Mouse (Mus musculus): ENCODE data around the gene Prr5l.
A peak's percentile ranks its signal among the peaks of the same experiment; 100 is the strongest.

The Prr5l gene

DNA sequence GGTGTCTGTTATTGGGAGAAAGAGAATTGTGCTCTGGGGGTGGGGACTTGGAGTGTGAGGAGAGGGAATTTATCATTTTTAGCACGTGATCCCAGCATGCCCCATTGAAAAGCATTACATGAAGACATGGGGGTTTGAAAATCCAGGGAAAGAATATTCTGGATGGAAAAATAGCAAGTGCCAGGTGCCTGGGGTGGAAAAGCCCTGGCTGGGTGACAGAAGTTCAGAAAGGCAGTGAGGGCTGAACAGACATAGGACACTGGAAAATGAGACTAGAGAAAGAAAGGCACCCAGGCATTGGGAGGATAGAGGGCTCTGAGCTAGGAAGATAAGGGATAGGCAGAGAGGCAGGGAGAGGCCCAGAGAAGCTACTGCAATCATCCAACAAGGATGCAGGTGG is 62.0 kb downstream of the Prr5l start:
- no peak for DNase-seq

DNA sequence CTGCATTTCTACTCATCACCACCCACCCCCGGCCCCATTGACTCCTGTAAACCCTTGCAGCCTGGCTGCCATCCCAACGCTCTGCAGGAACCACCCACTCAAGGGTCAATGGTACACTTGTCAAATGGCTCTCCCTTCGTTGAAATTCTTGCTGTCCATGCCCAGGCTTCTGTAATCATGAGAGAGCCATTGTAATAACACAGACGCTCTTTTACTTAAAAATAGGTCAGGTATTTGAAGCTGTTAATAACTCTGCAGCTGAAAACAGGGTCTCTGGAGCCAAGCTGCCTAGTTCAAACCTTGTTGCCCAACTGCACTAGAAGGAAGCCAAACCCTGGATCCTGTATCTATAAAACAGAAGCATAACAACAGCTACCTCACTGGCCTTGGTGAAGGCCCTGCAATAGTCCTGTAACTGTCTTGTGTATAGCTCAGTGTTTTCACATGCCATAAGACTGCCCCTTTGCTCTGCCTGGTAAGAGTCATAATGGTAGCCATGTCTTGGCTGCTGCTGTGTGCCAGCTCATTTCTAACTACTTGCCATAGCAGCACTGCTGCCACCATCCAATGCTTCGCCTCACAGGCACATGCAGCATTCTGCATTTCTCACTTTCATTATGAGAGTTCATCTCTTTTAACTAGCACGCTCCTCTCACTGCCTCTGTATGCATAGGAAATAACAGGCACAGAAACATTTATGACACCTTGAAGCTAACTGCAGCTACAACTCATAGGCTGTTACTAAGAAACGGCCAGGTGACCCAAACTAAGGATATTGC is 63.7 kb downstream of the Prr5l start:
- DNase-seq = no peak

- DNase-seq = no peak
These were observed 66.0 kb downstream of the Prr5l start for GRCm38 (mm10) chr2:101816646-101817308.

GRCm38 (mm10) chr2:101815250-101815934 is 67.4 kb downstream of the Prr5l start:
- DNase-seq = no peak

DNA sequence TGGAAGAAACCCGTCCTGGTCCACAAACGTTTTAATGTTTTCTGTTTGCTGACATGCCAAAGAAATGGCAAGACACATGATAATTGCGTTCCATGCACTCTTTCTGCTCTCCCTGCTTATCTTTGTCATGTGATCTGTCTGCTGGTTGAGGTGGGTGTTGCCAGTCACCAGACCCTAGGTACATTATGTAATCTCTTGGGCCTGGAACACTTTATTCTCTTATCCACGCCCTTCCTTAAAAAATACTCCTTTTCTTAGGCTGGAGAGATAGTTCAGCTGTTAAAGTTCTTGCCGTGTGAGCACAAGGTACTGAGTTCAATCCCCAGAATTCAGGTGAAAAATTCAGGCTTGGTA is 68.6 kb downstream of the Prr5l start:
- no peak for DNase-seq

DNA sequence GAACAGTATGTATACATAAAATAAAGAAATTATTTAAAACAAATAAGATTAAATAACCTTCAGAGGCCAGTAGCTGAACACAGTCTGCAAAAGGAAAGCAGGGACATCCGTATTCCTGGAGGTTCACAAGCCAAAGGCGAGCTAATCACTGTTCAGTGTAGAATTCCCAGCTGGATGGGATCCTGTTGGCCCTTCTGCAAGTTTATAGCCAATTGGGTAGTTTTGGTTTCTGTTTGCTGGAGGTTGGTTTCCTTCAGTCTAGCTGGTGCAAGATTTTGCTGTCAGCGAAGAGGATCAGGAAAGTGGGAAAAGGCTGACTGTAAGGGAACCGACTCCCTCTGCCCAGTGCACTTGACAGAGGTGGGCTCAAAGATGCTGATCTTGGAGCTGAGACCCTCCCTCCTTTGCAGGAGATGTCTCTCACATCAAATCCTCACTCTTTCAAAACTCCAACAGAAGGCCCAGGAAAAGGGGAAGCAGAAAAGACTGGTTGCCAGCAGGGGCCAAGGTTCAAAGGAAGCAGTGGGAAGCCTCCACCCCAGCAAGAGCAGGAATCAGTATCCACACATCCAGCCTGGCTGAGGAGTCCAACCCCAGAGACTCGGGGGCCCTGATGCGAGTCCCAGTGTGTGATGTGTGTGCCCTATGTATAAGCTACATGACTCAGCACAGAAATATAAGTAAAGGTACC is 69.1 kb downstream of the Prr5l start:
- no peak for DNase-seq

GRCm38 (mm10) chr2:101811925-101812324 is 70.9 kb downstream of the Prr5l start:
- DNase-seq = no peak

DNA sequence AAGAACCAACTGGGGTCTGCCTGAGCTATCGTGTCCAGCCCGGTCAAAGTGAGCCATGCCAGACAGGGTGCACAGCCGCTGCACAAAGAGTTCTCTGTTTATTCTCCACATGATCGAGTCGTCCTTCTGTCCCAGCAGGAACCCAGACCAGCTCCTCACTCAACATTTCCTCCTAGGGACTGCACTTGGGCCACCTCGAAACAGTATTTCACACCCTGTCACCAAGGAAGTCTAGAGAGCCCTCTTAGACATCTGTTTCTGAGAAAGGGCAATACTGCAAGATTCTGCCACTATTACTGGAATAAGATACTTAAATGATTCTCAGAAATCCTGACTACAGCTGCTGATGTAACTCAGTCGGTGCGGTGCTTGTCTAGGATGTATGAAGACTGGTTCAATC is 72.1 kb downstream of the Prr5l start:
- no peak for DNase-seq

- DNase-seq = no peak
These were observed 73.1 kb downstream of the Prr5l start for GRCm38 (mm10) chr2:101809640-101810305.

DNA sequence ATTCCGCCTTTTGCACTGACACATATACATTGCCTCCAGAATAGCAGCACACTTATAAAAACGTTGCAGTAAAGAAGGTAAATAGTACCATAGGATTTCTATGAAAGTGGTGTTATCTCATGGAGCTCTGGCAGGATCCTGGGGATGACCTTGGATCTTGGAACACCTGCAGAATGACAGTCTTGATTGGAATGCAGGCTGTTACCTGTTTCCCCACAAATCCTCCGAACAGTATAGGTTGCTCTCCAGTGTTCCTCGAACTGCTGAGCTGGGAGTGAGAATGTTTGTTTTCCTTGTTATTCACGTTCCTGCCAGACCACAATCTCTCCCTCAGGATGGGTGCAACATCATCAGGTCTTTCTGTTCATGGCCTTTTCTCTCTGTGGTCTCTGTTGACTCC is 75.1 kb downstream of the Prr5l start:
- no peak for DNase-seq

DNA sequence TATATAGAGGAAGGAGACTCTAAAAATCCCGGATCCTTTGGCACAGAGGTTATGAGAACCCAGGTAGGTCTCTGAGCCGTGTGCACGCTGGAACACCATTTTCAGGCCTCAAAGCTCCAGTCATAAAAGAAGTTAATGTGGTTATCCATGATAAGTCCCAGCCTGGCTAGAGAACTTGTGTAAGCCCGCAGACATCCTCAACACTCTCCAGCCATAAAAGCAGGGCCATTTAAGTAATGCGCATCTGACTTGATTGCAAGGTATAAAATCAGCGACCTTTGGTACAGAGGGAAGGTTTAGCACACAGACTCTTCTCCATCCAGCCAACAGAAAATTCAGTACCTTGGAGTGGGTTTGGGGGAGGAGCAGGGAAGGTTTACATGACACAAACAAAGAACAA is 80.6 kb downstream of the Prr5l start:
- DNase-seq = no peak

- DNase-seq = no peak
These were observed 85.0 kb downstream of the Prr5l start for GRCm38 (mm10) chr2:101797901-101798250.

DNA sequence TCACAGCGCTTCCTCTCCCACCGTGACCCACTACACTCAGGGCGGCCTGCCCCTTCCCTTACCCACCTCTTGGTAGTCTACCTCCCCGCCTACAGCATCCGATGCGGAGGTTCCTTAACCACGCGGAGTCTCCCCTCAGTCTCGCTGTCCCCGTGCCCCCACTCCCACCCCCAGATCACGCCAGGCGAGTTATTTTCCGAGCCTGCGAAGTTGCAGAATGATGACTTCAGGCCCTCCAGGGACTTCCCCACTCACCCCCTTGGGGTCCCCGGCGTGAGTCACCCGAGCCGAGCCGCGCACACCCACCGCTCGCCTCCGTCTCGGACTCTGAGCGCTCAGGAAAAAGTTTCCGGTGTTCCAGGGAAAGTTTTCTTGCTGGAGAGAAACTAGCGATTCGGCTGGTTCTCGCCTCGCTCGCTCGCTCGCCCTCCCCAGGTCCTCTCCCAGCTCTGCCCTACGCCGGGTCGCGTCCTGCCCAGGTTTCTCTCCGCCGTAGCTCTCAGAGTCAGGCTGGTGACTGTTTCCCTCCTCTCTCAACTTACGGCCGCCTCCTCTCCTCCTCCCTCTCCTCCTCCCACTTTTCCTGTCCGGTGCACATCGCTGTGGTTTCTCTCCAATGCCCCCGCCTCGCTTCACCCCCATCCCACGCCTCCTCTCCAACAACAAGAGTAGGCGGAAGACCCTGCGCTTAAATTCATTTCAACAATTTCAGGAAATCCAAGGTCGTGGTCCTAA is 85.5 kb downstream of the Prr5l start:
- no peak for DNase-seq

DNA sequence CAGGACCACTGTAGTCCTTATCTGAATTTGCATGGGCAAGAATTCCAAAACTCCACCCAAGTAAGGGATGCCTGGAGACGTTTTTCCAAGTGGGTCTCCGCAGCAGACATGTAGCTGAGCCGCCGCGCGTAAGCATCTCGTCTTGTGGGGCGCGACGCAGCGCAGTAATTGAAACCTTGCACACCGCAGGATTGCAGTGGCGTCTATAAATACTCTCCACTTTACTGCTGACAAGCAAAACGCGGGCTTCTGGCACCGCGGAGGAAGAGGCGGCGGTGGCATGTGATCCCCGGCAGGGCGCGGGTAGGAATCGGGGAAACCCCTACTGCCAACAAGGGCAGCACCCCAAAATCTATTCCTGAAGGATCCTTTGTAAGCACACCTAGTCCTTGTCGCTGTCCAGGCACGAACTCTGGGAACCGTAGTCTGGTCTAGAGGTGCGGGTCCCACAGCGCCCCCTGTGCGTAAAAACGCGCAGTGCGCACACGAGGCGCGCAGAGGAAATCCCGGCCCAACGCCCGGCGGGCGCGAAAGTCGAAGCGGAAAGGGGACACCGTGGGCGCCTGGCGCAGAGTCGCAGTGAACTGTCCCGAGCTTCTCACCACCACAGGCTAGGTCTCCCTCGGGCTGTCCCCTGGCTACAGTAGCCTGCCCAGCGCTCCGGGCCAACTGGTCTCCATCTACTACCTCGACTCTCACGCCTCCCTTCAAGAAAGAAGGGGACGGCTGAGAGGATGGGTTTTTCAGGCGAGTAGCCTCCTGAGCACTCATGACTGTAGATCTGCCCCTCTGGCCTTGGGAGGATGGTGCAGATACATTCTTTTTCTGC is 86.3 kb downstream of the Prr5l start:
- DNase-seq = peak; percentile 43

DNA sequence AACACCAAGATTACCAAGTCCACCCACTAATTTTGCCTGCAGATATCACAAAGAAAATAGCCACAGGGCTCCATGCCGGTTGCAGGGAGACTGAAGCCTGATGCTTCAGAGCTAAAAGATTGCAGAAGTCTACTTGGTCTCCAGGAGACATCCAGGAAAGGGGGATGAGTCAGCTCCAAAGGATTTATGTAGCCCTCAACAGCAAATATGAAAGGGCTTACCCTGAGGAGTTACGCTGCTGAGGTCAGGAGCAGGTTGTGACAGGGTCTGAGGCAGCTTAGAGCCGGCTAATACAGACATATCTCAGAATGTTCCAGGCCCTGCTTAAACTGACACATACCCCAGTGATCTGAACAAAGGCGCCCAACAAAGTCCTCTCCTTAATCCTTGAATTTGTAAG is 90.7 kb downstream of the Prr5l start:
- no peak for DNase-seq

- DNase-seq = no peak
These were observed 99.6 kb downstream of the Prr5l start for GRCm38 (mm10) chr2:101783255-101783654.

DNA sequence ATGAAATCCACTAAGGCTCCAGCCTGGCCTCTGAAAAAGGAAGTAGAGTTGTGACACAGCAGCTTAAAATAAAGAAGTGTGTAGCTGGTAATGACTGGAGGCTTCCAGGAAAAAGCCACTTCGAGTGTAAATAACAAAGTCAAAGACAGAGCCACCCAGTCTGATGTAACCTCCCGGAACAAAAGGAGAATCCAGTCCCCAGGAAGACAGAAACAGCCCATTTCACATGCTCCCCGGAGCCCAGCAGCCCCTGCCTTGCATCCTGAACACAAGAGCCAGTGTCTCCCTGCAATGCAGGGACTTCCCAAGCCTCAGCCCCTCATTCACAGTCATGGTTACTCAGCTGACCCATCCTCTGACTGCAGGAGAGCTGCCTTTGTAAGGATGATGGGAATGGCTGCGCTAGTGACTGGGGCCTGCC is 101.5 kb downstream of the Prr5l start:
- no peak for DNase-seq

DNA sequence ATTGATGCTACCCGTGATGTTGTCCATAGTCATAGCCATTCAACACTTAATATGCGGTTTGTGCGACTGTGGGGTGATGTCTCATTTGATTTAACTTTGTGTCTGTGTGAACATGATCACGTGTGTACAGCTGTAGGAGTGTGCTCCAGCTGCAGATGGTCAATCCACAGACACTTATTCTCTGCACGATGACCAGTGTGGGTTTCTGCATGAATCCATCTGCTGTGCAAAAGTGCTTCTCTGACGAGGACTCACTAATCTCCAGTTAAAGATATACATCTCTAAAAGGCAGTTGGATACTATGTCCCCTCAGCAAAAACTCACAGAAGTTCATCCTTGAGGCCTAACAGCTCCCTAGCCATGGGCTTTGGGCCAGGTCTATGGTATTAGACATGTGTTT is 104.7 kb downstream of the Prr5l start:
- no peak for DNase-seq

DNA sequence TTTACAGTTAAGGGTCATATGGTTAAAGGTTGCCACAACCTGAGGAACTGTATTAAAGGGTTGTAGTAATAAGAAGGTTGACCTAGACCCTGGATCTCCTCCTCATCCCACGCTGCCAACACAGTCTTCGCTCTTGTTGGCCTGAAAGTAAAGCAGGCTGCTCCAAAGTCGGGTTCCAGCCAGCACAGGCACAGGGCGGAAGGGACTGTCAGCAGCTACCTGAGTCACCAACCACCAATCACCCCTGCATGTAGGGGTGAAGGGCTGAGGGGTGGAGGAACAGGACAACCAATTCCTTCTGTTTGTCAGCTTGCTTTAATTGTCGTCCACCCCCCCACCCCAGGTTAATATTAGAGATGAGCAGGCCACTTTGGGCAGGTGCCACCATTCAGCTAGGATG is 119.3 kb downstream of the Prr5l start:
- no peak for DNase-seq

DNA sequence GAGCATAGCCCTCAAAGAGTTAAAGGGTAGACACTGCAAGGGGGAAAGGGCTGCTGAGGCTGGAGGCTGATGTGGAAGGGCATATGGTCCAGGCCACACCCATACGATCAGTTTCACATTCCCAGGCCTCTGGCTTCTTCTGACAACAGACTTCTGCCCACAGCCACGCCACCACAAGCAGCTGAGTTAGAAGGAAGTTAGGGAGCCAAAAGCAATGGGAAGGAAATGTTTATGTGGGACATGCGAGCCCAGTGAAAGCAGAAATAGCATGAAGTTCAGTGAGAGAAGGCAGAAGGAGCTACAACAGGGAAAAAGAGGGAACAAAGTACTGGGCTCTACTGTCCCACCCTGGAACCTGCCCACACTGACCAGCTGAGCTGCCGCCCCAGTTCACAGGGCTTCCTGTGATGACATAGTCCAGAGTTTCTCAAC is 119.9 kb downstream of the Prr5l start:
- DNase-seq = no peak

DNA sequence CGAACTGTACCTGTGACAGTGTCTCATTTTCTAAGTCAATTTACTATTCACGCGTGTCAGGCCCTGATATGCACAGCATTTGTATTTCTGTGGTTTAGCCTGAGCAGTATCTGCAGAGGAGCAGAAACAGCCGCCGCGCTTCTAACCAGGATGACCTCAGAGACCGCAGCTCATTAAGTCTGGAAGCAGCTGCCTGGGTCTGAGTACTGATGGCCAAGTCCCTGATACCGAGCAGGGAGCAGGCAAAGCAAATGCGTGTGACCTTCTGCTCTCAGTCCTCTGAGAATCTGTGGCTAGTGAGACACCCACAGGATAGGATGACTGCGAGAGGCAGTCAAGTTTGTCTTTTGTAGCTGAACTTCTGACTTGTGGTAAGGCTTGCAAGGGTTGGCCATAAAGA is 120.4 kb downstream of the Prr5l start:
- no peak for DNase-seq
